Mouse (Mus musculus): ENCODE results near the gene Cwf19l1. TPM values are rescaled to one million over a fixed set of nuclear protein-coding genes. Genes with fewer than 3 reads are reported as not detected.

Gene Cwf19l1
- 23.7 and 24.1 TPM in 2 replicates for polyA plus RNA-seq (2015; fragmentation: Nextera tagmentation; extraction: Ambion mirVana)

- DNase-seq (ENCODE audit: low spot score), result peak; percentile 97
- H3K27me3 ChIP-seq (ENCODE audit: insufficient read depth, low read length), result no peaks in the 10 kb centered on the region
- H3K4me1 ChIP-seq (replicated peaks; ENCODE audit: insufficient read depth, low read length), result peaks cover 8% of the 10 kb centered on the region; the same call in 1 of the 2 replicates
- H3K9me3 ChIP-seq (replicated peaks; ENCODE audit: low read length), result no peaks in the 10 kb centered on the region
- peaks cover 16% of the 10 kb centered on the region; the same call in 1 of the 2 replicates for H3K36me3 ChIP-seq (ENCODE audit: insufficient read depth, low read length)
- under 1% methylated on average over 45 of the region's 45 CpGs for WGBS
- peak within 1 kb of the TSS; percentile 94 for H3K4me3 ChIP-seq (replicated peaks; ENCODE audit: low read depth, low read length)
- peak within 1 kb of the TSS; percentile 91 for H3K4me2 ChIP-seq (ENCODE audit: low read length)
- TF ChIP-seq CTCF (IDR thresholded peaks at IDR 0.05; ENCODE audit: low read depth), result no peak
- H3K27ac ChIP-seq, result peak within 1 kb of the TSS; percentile 89
- ATAC-seq (replicated peaks; ENCODE audit: low FRiP score, low read depth), result peak; percentile 89
- H3K9ac ChIP-seq (ENCODE audit: low read depth, low read length), result peak within 1 kb of the TSS; percentile 82
These were observed at the start of gene Cwf19l1 for GRCm38 (mm10) chr19:44135072-44135959. Cwf19l1 (minus strand) TSS chr19:44135876.

DNA sequence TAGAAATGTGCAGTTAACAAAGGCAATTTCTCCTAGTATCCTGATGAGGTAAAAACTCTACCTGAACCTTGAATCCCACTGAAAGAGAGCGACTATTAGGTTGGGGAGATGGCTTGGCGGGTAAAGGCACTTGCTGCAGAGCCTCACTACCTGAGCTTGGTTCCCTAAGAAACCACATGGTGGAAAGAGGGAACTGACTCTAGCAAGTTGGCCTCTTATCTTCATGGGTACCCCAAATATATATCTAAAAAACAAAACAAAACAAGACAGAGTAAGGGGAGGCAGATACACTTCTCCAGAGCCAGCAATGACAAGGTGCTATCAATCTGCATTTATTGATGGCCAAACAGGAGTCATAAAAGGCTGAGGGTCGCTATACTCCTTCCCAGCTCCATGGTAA, 48.3 kb upstream of the Cwf19l1 start:
- Histone ChIP-seq H3K9me3 (replicated peaks; ENCODE audit: low read length) (no peaks in the 10 kb centered on the region), H3K36me3 (ENCODE audit: insufficient read depth, low read length) (no peaks in the 10 kb centered on the region), H3K4me1 (replicated peaks; ENCODE audit: insufficient read depth, low read length) (no peaks in the 10 kb centered on the region), H3K9ac (ENCODE audit: low read depth, low read length) (no peak overlapping the region), H3K4me3 (replicated peaks; ENCODE audit: low read depth, low read length) (no peak overlapping the region), H3K4me2 (ENCODE audit: low read length) (no peak overlapping the region), H3K27ac (no peak overlapping the region), H3K27me3 (ENCODE audit: insufficient read depth, low read length) (no peaks in the 10 kb centered on the region)
- whole genome bisulfite sequencing, result 66% methylated on average over 3 of the region's 3 CpGs
- no peak for ATAC-seq (replicated peaks; ENCODE audit: low FRiP score, low read depth)
- no peak for DNase-seq (ENCODE audit: low spot score)
- no peak for TF ChIP-seq CTCF (IDR thresholded peaks at IDR 0.05; ENCODE audit: low read depth)

DNA sequence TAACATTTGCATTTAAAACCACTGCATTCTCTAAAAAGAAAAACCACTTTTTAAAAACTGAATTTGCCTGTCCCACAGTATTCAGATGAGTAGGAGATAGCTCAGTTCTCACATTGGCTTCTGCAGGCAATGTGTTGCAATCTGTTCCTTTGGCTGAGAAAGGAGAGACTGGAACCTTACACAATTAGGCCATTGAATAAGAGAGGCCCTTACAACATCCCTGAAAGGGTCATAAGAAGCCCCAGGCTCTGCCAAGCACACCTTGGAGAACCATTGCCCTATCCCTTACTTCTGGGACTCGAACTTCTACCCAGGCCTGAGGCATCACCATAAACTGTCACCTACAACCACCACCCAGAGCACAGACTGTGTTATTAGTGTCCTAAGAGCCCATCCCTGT, 44.8 kb upstream of the Cwf19l1 start:
- WGBS, result 81% methylated on average over 1 of the region's 1 CpGs
- H3K27me3 ChIP-seq (ENCODE audit: insufficient read depth, low read length), result no peaks in the 10 kb centered on the region
- no peaks in the 10 kb centered on the region for H3K36me3 ChIP-seq (ENCODE audit: insufficient read depth, low read length)
- no peak overlapping the region for H3K9ac ChIP-seq (ENCODE audit: low read depth, low read length)
- TF ChIP-seq CTCF (IDR thresholded peaks at IDR 0.05; ENCODE audit: low read depth), result no peak
- ATAC-seq (replicated peaks; ENCODE audit: low FRiP score, low read depth), result no peak
- no peak for DNase-seq (ENCODE audit: low spot score)
- no peak overlapping the region for H3K27ac ChIP-seq
- no peak overlapping the region for H3K4me3 ChIP-seq (replicated peaks; ENCODE audit: low read depth, low read length)
- no peaks in the 10 kb centered on the region for H3K4me1 ChIP-seq (replicated peaks; ENCODE audit: insufficient read depth, low read length)
- H3K9me3 ChIP-seq (replicated peaks; ENCODE audit: low read length), result no peaks in the 10 kb centered on the region
- H3K4me2 ChIP-seq (ENCODE audit: low read length), result no peak overlapping the region

- Histone ChIP-seq H3K4me2 (ENCODE audit: low read length) (no peak overlapping the region), H3K4me1 (replicated peaks; ENCODE audit: insufficient read depth, low read length) (no peaks in the 10 kb centered on the region), H3K27me3 (ENCODE audit: insufficient read depth, low read length) (no peaks in the 10 kb centered on the region), H3K36me3 (ENCODE audit: insufficient read depth, low read length) (no peaks in the 10 kb centered on the region), H3K9ac (ENCODE audit: low read depth, low read length) (no peak overlapping the region), H3K9me3 (replicated peaks; ENCODE audit: low read length) (no peaks in the 10 kb centered on the region), H3K4me3 (replicated peaks; ENCODE audit: low read depth, low read length) (no peak overlapping the region), H3K27ac (no peak overlapping the region)
- no peak for ATAC-seq (replicated peaks; ENCODE audit: low FRiP score, low read depth)
- no peak for TF ChIP-seq CTCF (IDR thresholded peaks at IDR 0.05; ENCODE audit: low read depth)
- WGBS, result 83% methylated on average over 3 of the region's 3 CpGs
- no peak for DNase-seq (ENCODE audit: low spot score)
These were observed 41.1 kb upstream of the Cwf19l1 start for GRCm38 (mm10) chr19:44176741-44177140.

GRCm38 (mm10) chr19:44174835-44175234, 39.2 kb upstream of the Cwf19l1 start:
- no peaks in the 10 kb centered on the region for H3K36me3 ChIP-seq (ENCODE audit: insufficient read depth, low read length)
- H3K4me3 ChIP-seq (replicated peaks; ENCODE audit: low read depth, low read length), result no peak overlapping the region
- no peaks in the 10 kb centered on the region for H3K27me3 ChIP-seq (ENCODE audit: insufficient read depth, low read length)
- TF ChIP-seq CTCF (IDR thresholded peaks at IDR 0.05; ENCODE audit: low read depth), result no peak
- ATAC-seq (replicated peaks; ENCODE audit: low FRiP score, low read depth) (no peak), DNase-seq (ENCODE audit: low spot score) (no peak)
- WGBS, result 64% methylated on average over 8 of the region's 8 CpGs
- H3K9me3 ChIP-seq (replicated peaks; ENCODE audit: low read length), result no peaks in the 10 kb centered on the region
- no peak overlapping the region for H3K27ac ChIP-seq
- no peak overlapping the region for H3K4me2 ChIP-seq (ENCODE audit: low read length)
- H3K9ac ChIP-seq (ENCODE audit: low read depth, low read length), result no peak overlapping the region
- H3K4me1 ChIP-seq (replicated peaks; ENCODE audit: insufficient read depth, low read length), result no peaks in the 10 kb centered on the region

GRCm38 (mm10) chr19:44161515-44161914, 25.8 kb upstream of the Cwf19l1 start:
- no peak overlapping the region for H3K9ac ChIP-seq (ENCODE audit: low read depth, low read length)
- WGBS, result 13% methylated on average over 3 of the region's 3 CpGs
- no peak for ATAC-seq (replicated peaks; ENCODE audit: low FRiP score, low read depth)
- DNase-seq (ENCODE audit: low spot score), result peak; percentile 71
- H3K9me3 ChIP-seq (replicated peaks; ENCODE audit: low read length), result no peaks in the 10 kb centered on the region
- no peaks in the 10 kb centered on the region for H3K36me3 ChIP-seq (ENCODE audit: insufficient read depth, low read length)
- peak; percentile 75 for TF ChIP-seq CTCF (IDR thresholded peaks at IDR 0.05; ENCODE audit: low read depth)
- no peak overlapping the region for H3K4me2 ChIP-seq (ENCODE audit: low read length)
- no peaks in the 10 kb centered on the region for H3K4me1 ChIP-seq (replicated peaks; ENCODE audit: insufficient read depth, low read length)
- no peak overlapping the region for H3K4me3 ChIP-seq (replicated peaks; ENCODE audit: low read depth, low read length)
- H3K27ac ChIP-seq, result no peak overlapping the region
- 0 out of 2 replicates have a peak, but pooled peaks cover 3% of the 10 kb centered on the region for H3K27me3 ChIP-seq (ENCODE audit: insufficient read depth, low read length)

Measured in kidney, postnatal 0 days (tissue).